Mouse (Mus musculus) ovary, postnatal 14 days (tissue): ENCODE data around the gene Olfr1151.

Experiments used
- DNase-seq: peaks from one replicate; pipeline ENCODE4 v3.0.0; 2022; ENCODE audit warnings: low spot score

Olfr1151 gene

DNA sequence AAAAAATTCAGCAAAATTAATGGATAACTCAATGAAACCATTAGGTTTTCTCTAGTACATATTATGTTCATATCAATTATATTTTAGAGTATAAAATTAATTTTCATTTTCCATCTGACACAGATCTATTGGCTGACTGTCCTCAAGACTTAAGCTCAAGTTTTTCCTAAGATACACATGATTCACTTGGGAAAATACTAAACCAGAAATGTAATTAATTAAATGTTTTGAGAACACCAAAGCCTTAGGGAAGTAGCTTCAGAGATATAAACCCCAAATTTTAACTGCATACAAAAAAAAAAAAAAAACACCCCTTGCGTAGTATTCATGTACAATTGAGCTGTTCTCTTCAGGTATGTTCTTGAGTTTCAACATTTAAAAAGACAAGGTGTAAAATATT lies at the start of gene Olfr1151:
Gene Olfr1151, plus strand, starts transcription at position 301 of the 400 bp plus-strand sequence.
- DNase-seq: no peak

GRCm38 (mm10) chr2:87809522-87809921 lies 46.1 kb upstream of the Olfr1151 start, which contains the start of gene Olfr1145:
Gene Olfr1145 (plus strand): TSS chr2:87809822.
- DNase-seq: no peak

GRCm38 (mm10) chr2:87830233-87830632 lies 25.4 kb upstream of the Olfr1151 start, which contains the start of gene Olfr1148:
Gene Olfr1148 (plus strand): TSS chr2:87830533.
- no peak for DNase-seq

DNA sequence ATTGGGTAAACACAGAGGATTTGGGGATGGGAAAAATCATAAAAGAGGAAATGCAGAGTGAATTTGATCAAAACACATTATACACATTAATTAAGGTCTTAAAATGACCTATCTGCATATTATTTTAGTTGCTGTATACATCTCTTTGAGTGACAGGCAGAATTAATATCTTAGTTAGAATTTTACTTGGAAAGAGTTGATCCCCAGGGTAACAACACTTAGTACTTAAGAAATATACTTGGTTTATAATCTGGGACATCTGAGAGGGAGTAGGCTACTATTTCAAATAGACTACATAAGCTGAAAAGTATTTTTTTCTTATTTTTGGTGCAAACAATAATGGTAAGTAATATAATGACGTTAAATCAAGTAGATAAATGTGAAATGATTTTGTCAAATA lies 12.0 kb upstream of the Olfr1151 start, which contains the start of gene Olfr1150-ps1:
Gene Olfr1150-ps1, plus strand, starts transcription at position 301 of the 400 bp plus-strand sequence.
- DNase-seq: no peak

- DNase-seq: no peak
These were observed 10.5 kb downstream of the Olfr1151 start, which contains the start of gene Olfr1152 for GRCm38 (mm10) chr2:87866192-87866591. Gene Olfr1152 (plus strand): TSS chr2:87866492.

DNA sequence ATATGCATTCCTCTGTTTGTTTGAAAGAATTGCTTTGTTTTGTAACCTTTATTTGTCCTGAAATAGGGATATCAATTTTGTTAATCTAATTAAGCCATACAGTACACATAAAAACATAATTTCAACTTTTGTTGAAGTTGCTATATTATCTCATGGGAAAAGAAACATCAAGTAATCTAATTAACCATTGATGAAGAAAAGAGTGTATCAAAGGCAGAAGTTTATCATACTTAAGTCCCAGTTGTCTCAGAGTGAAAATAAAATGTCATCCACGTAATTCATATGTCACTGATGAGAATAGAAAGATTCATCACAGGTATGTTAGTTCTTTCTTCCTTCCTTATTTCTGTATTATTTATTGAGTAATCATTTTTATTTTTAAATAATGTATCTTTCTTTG lies 39.0 kb downstream of the Olfr1151 start, which contains the start of gene Olfr1153:
Gene Olfr1153, plus strand, starts transcription at position 301 of the 400 bp plus-strand sequence.
- no peak for DNase-seq

DNA sequence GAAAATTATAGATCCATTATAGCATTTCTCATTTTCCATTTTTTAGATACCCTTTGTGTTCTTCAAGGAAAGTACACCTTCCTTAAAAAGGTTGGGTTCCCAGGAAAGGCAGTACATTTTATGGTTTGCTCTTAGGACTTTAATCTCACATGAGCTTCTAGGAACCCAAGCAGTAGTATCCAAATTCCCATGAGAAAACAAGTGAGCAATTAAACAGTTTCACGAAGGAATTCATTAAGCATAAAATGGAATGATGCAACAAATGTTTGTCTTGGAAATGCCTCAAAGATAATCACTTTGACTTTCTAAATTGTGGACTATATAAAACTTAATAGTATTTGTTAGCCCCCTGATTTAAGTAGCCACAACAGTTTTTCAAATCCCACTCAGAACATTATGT lies 49.4 kb downstream of the Olfr1151 start, which contains the start of gene Olfr1154:
Gene Olfr1154, minus strand, starts transcription at position 101 of the 400 bp plus-strand sequence.
- DNase-seq: no peak
